9 mouse cellular contexts compared by ENCODE assay signal in the genomic region with DNA sequence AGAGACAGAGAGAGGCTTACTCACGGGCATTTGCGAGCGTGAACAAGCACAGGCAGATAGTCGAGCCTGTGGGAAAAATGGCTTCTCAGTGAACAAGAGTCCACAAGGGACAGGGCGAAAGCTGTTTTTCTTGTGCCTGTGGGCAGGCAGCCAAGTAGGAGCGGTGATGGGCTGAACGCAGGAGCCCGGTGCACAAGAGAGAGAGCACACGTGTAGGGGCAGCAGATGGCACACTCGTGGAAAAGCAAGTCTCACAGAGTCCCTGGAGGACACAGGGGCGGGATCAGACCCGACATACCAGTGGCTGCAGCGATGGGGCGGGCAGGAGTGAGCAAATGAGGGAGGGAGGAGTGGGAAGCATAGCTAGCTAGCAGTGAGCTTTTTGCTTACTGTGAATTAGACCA. TPM values are rescaled to one million over a fixed set of nuclear protein-coding genes. Genes with fewer than 3 reads are reported as not detected.
A peak's percentile ranks its signal among the peaks of the same experiment; 100 is the strongest.
DNase-seq lines count a peak whose midpoint lies in the region; ATAC-seq and TF ChIP-seq lines count a peak whose summit lies in the region.
"Had no signal": no experiment of that assay in that cellular context is flagged by ENCODE, and none has a peak within 500 bp of the region (broad histone marks: within the 10 kb centered on the region; RNA-seq: fewer than 3 reads in every experiment).

No protein-coding gene starts in this region.

- peak overlapping the region; percentile 55 for H3K4me3 ChIP-seq in embryonic facial prominence, embryonic 14.5 days (ENCODE audit: low read depth, low read length)
- peak overlapping the region; percentile 43 for H3K4me3 ChIP-seq in kidney, postnatal 0 days (replicated peaks; ENCODE audit: low read depth, low read length)
- H3K4me3 ChIP-seq in liver, adult 2 months (ENCODE audit: insufficient read depth, low read depth, low read length): peak overlapping the region; percentile 66
- peak overlapping the region; percentile 59 for H3K4me3 ChIP-seq in stomach, embryonic 15.5 days (replicated peaks)

- TF ChIP-seq POLR2A in liver, adult 2 months (IDR thresholded peaks at IDR 0.05; ENCODE audit: extremely low read depth, insufficient read depth, low read length): no peak

- H3K27me3 ChIP-seq in embryonic facial prominence, embryonic 14.5 days (replicated peaks; ENCODE audit: control insufficient read depth, insufficient read depth, low read length): no peaks in the 10 kb centered on the region
- H3K27me3 ChIP-seq in kidney, postnatal 0 days (ENCODE audit: insufficient read depth, low read length): no peaks in the 10 kb centered on the region
- no peaks in the 10 kb centered on the region for H3K27me3 ChIP-seq in liver, adult 2 months (ENCODE audit: control insufficient read depth, insufficient read depth, low read length)
- no peaks in the 10 kb centered on the region for H3K27me3 ChIP-seq in stomach, embryonic 15.5 days (replicated peaks)

- no peaks in the 10 kb centered on the region for H3K79me2 ChIP-seq in liver, adult 2 months (ENCODE audit: control insufficient read depth, insufficient read depth, low read length)

- TF ChIP-seq CTCF in kidney, postnatal 0 days (IDR thresholded peaks at IDR 0.05; ENCODE audit: low read depth): no peak
- TF ChIP-seq CTCF in liver, adult 2 months (IDR thresholded peaks at IDR 0.05; ENCODE audit: low read depth, low read length): no peak

- ATAC-seq in embryonic facial prominence, embryonic 14.5 days (ENCODE audit: low read depth): peak; percentile 85
- ATAC-seq in kidney, postnatal 0 days (replicated peaks; ENCODE audit: low FRiP score, low read depth): peak; percentile 85
- peak; percentile 55 for ATAC-seq in monocyte, adult 5-6 weeks (replicated peaks; ENCODE audit: insufficient number of reproducible peaks, low FRiP score, low TSS enrichment, poor library complexity, severe bottlenecking)
- peak; percentile 81 for ATAC-seq in stomach, embryonic 15.5 days (ENCODE audit: insufficient read depth, low FRiP score, low read depth)

- H3K9ac ChIP-seq in embryonic facial prominence, embryonic 14.5 days (ENCODE audit: low read depth, low read length): peak overlapping the region; percentile 72
- H3K9ac ChIP-seq in kidney, postnatal 0 days (ENCODE audit: low read depth, low read length): peak overlapping the region; percentile 66
- peak overlapping the region; percentile 55 for H3K9ac ChIP-seq in liver, adult 2 months (ENCODE audit: low read depth, low read length)
- peak overlapping the region; percentile 47 for H3K9ac ChIP-seq in stomach, embryonic 15.5 days

- peak overlapping the region; percentile 92 for H3K27ac ChIP-seq in embryonic facial prominence, embryonic 14.5 days (replicated peaks; ENCODE audit: low read depth, low read length)
- H3K27ac ChIP-seq in kidney, postnatal 0 days: peak overlapping the region; percentile 94
- peak overlapping the region; percentile 47 for H3K27ac ChIP-seq in liver, adult 2 months (replicated peaks; ENCODE audit: insufficient read depth, low read depth, low read length)
- H3K27ac ChIP-seq in stomach, embryonic 15.5 days: peak overlapping the region; percentile 99

- peak; percentile 45 for DNase-seq in CD4-positive, CD25-positive, alpha-beta regulatory T cell, adult 2 months (ENCODE audit: low read depth, low spot score)
- peak; percentile 16 to 41 for DNase-seq in adrenal gland, postnatal 4 days (ENCODE audit: low spot score in 2 of 2)
- DNase-seq in embryonic facial prominence, embryonic 14.5 days (ENCODE audit: low spot score): peak; percentile 93
- DNase-seq in heart, adult 9 months (ENCODE audit: low spot score in 2 of 2): peak; percentile 69 to 70
- DNase-seq in kidney, postnatal 0 days (ENCODE audit: low spot score): peak; percentile 86
- DNase-seq in liver, adult 2 months (ENCODE audit: extremely low read depth, low read depth, low spot score): peak; percentile 37

- WGBS in embryonic facial prominence, embryonic 14.5 days: 0% methylated on average over 14 of the region's 14 CpGs
- WGBS in kidney, postnatal 0 days: 0% methylated on average over 14 of the region's 14 CpGs
- 0% methylated on average over 14 of the region's 14 CpGs for WGBS in liver, adult 2 months
- under 1% methylated on average over 14 of the region's 14 CpGs for WGBS in stomach, embryonic 15.5 days

- no peaks in the 10 kb centered on the region for H3K36me3 ChIP-seq in embryonic facial prominence, embryonic 14.5 days (ENCODE audit: control insufficient read depth, insufficient read depth, low read length)
- no peaks in the 10 kb centered on the region for H3K36me3 ChIP-seq in kidney, postnatal 0 days (ENCODE audit: insufficient read depth, low read length)
- H3K36me3 ChIP-seq in liver, adult 2 months (ENCODE audit: control insufficient read depth, insufficient read depth, low read length): no peaks in the 10 kb centered on the region
- no peaks in the 10 kb centered on the region for H3K36me3 ChIP-seq in stomach, embryonic 15.5 days

- H3K9me3 ChIP-seq in embryonic facial prominence, embryonic 14.5 days (ENCODE audit: control insufficient read depth, low read length): no peaks in the 10 kb centered on the region
- no peaks in the 10 kb centered on the region for H3K9me3 ChIP-seq in kidney, postnatal 0 days (replicated peaks; ENCODE audit: low read length)
- no peaks in the 10 kb centered on the region for H3K9me3 ChIP-seq in stomach, embryonic 15.5 days

- peak overlapping the region; percentile 68 for H3K4me2 ChIP-seq in embryonic facial prominence, embryonic 14.5 days (ENCODE audit: low read depth, low read length)
- peak overlapping the region; percentile 79 for H3K4me2 ChIP-seq in kidney, postnatal 0 days (ENCODE audit: low read length)
- peak overlapping the region; percentile 90 for H3K4me2 ChIP-seq in stomach, embryonic 15.5 days

- H3K4me1 ChIP-seq in embryonic facial prominence, embryonic 14.5 days (ENCODE audit: control insufficient read depth, insufficient read depth, low read length): peaks cover 5% of the 10 kb centered on the region
- no peaks in the 10 kb centered on the region for H3K4me1 ChIP-seq in kidney, postnatal 0 days (replicated peaks; ENCODE audit: insufficient read depth, low read length)
- H3K4me1 ChIP-seq in liver, adult 2 months (ENCODE audit: control insufficient read depth, insufficient read depth, low read length): no peaks in the 10 kb centered on the region; the same call in 1 of the 2 replicates
- no peaks in the 10 kb centered on the region for H3K4me1 ChIP-seq in stomach, embryonic 15.5 days

RNA-seq across cellular contexts. Expression of a gene that starts 7.8 kb away (rescaled TPM):
- total RNA-seq in adrenal gland, postnatal 4 days (2021): not detected
- 3.9 and 15.6 TPM in 2 replicates for polyA plus RNA-seq in embryonic facial prominence, embryonic 14.5 days (2014; fragmentation: Nextera tagmentation; extraction: Ambion mirVana)
- polyA plus RNA-seq in kidney, postnatal 0 days (2015; fragmentation: Nextera tagmentation; extraction: Ambion mirVana): not detected in 2 replicates
- not detected in 2 replicates for total RNA-seq in liver, adult 2 months (2014; rRNA removed)
- not detected in 2 replicates for polyA plus RNA-seq in liver, adult 2 months (2012; rRNA removed)
- not detected in 3 replicates for total RNA-seq in monocyte, adult 5-6 weeks (2017)
- polyA plus RNA-seq in stomach, embryonic 15.5 days (2015; fragmentation: Nextera tagmentation; extraction: Ambion mirVana): not detected in 2 replicates
- total RNA-seq: layer of hippocampus, postnatal 14 days had no signal

RNA-seq across cellular contexts. Expression of a gene that starts 16.4 kb away (rescaled TPM):
- not detected for total RNA-seq in adrenal gland, postnatal 4 days (2021)
- not detected in 2 replicates for polyA plus RNA-seq in embryonic facial prominence, embryonic 14.5 days (2014; fragmentation: Nextera tagmentation; extraction: Ambion mirVana)
- polyA plus RNA-seq in kidney, postnatal 0 days (2015; fragmentation: Nextera tagmentation; extraction: Ambion mirVana): not detected in 2 replicates
- total RNA-seq in liver, adult 2 months (2014; rRNA removed): not detected in 2 replicates
- not detected in 2 replicates for polyA plus RNA-seq in liver, adult 2 months (2012; rRNA removed)
- not detected in 3 replicates for total RNA-seq in monocyte, adult 5-6 weeks (2017)
- polyA plus RNA-seq in stomach, embryonic 15.5 days (2015; fragmentation: Nextera tagmentation; extraction: Ambion mirVana): not detected in 2 replicates
- total RNA-seq: layer of hippocampus, postnatal 14 days had no signal

RNA-seq across cellular contexts. Expression of a gene that starts 30.0 kb away (rescaled TPM):
- total RNA-seq in adrenal gland, postnatal 4 days (2021): not detected
- not detected in 2 replicates for polyA plus RNA-seq in embryonic facial prominence, embryonic 14.5 days (2014; fragmentation: Nextera tagmentation; extraction: Ambion mirVana)
- not detected in 2 replicates for polyA plus RNA-seq in kidney, postnatal 0 days (2015; fragmentation: Nextera tagmentation; extraction: Ambion mirVana)
- not detected in 2 replicates for total RNA-seq in liver, adult 2 months (2014; rRNA removed)
- not detected in 2 replicates for polyA plus RNA-seq in liver, adult 2 months (2012; rRNA removed)
- not detected in 3 replicates for total RNA-seq in monocyte, adult 5-6 weeks (2017)
- polyA plus RNA-seq in stomach, embryonic 15.5 days (2015; fragmentation: Nextera tagmentation; extraction: Ambion mirVana): not detected in 2 replicates
- total RNA-seq: layer of hippocampus, postnatal 14 days had no signal

RNA-seq across cellular contexts. Expression of a gene that starts 44.4 kb away (rescaled TPM):
- not detected for total RNA-seq in adrenal gland, postnatal 4 days (2021)
- not detected in 2 replicates for polyA plus RNA-seq in embryonic facial prominence, embryonic 14.5 days (2014; fragmentation: Nextera tagmentation; extraction: Ambion mirVana)
- polyA plus RNA-seq in kidney, postnatal 0 days (2015; fragmentation: Nextera tagmentation; extraction: Ambion mirVana): not detected in 2 replicates
- not detected in 2 replicates for total RNA-seq in liver, adult 2 months (2014; rRNA removed)
- polyA plus RNA-seq in liver, adult 2 months (2012; rRNA removed): not detected in 2 replicates
- not detected in 3 replicates for total RNA-seq in monocyte, adult 5-6 weeks (2017)
- not detected in 2 replicates for polyA plus RNA-seq in stomach, embryonic 15.5 days (2015; fragmentation: Nextera tagmentation; extraction: Ambion mirVana)
- total RNA-seq: layer of hippocampus, postnatal 14 days had no signal

RNA-seq across cellular contexts. Expression of a gene that starts 44.4 kb away (rescaled TPM):
- total RNA-seq in adrenal gland, postnatal 4 days (2021): not detected
- 2.3 and 6.8 TPM in 2 replicates for polyA plus RNA-seq in embryonic facial prominence, embryonic 14.5 days (2014; fragmentation: Nextera tagmentation; extraction: Ambion mirVana)
- not detected in 2 replicates for polyA plus RNA-seq in kidney, postnatal 0 days (2015; fragmentation: Nextera tagmentation; extraction: Ambion mirVana)
- total RNA-seq in liver, adult 2 months (2014; rRNA removed): not detected in 2 replicates
- polyA plus RNA-seq in liver, adult 2 months (2012; rRNA removed): not detected in 2 replicates
- total RNA-seq in monocyte, adult 5-6 weeks (2017): not detected in 3 replicates
- not detected in 2 replicates for polyA plus RNA-seq in stomach, embryonic 15.5 days (2015; fragmentation: Nextera tagmentation; extraction: Ambion mirVana)
- total RNA-seq: layer of hippocampus, postnatal 14 days had no signal

Comparison
In these comparisons a context has a peak if more than half of its experiments do, and no peak if none do; other contexts are left out.
1. Peak in every context shown above with its lines: DNase-seq, ATAC-seq, H3K4me3 ChIP-seq and H3K27ac ChIP-seq.
2. DNase-seq: peak in every context shown above with its lines; median percentile 93 in embryonic facial prominence, embryonic 14.5 days; 86 in kidney, postnatal 0 days; 70 in heart, adult 9 months; 45 in CD4-positive, CD25-positive, alpha-beta regulatory T cell, adult 2 months; 37 in liver, adult 2 months; 28 in adrenal gland, postnatal 4 days.
3. H3K27ac ChIP-seq: peak in every context shown above with its lines; median percentile 99 in stomach, embryonic 15.5 days; 94 in kidney, postnatal 0 days; 92 in embryonic facial prominence, embryonic 14.5 days; 47 in liver, adult 2 months.